Mouse (Mus musculus): ENCODE results near the gene Gm11567. TPM values are rescaled to one million over a fixed set of nuclear protein-coding genes. Genes with fewer than 3 reads are reported as not detected.
"Not testable (repeated sequence)": the region's sequence is repeated elsewhere in the genome, so short reads cannot be mapped to it uniquely, and the experiment has no call there.

Gene Gm11567
- polyA plus RNA-seq (2012; rRNA removed) (not detected in 2 replicates), polyA plus RNA-seq (2014; fragmentation: Nextera tagmentation; extraction: Ambion mirVana) (not detected in 2 replicates)

GRCm38 (mm10) chr11:99878887-99879286 lies at the start of gene Gm11567:
Gene Gm11567, plus strand, starts transcription at chr11:99879187.
- not testable (repeated sequence) for H3K9me3 ChIP-seq (ENCODE audit: control insufficient read depth, low read length)
- 38% methylated on average over 1 of the region's 1 CpGs for WGBS

DNA sequence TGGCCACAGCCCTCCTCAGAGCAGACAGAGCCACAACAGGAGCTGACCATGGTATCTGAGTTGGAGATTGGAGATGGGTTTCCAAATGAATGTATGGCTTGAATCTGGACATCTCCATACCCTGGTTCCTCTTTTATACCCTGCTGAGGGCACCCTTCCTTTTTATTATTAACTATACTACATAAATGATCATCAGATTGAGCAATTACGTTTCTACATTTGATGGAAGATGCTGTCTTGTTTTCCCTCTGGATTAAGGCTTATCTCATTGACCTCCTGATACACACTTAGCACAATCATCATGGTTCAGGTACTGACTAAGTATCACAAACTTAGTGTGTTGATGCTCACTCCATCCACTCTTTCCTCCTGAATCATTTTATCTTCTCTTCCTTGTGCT lies 41.0 kb upstream of the Gm11567 start, which contains the start of gene 2300003K06Rik:
Gene 2300003K06Rik, minus strand, starts transcription at position 101 of the 400 bp plus-strand sequence.
- H3K4me2 ChIP-seq (replicated peaks; ENCODE audit: low read depth, low read length, severe bottlenecking) = no peak within 1 kb of the TSS
- no peak within 1 kb of the TSS for H3K4me3 ChIP-seq (replicated peaks; ENCODE audit: low read length)
- no peak for TF ChIP-seq POLR2A (IDR thresholded peaks at IDR 0.05; ENCODE audit: borderline replicate concordance, extremely low read depth, insufficient read depth, insufficient read length)
- no peaks in the 10 kb centered on the region for H3K27me3 ChIP-seq (ENCODE audit: control insufficient read depth, insufficient read depth, low read length)
- H3K4me1 ChIP-seq (ENCODE audit: control insufficient read depth, insufficient read depth, low read length) = no peaks in the 10 kb centered on the region
- WGBS = 75% methylated on average over 1 of the region's 1 CpGs
- no peak for ATAC-seq (ENCODE audit: low FRiP score, low read depth)
- H3K9ac ChIP-seq (ENCODE audit: low read depth, low read length, severe bottlenecking) = no peak within 1 kb of the TSS
- no peak for DNase-seq (ENCODE audit: low spot score)
- no peaks in the 10 kb centered on the region for H3K9me3 ChIP-seq (ENCODE audit: control insufficient read depth, low read length)
- H3K36me3 ChIP-seq (ENCODE audit: control insufficient read depth, insufficient read depth, low read length) = no peaks in the 10 kb centered on the region
- no peak within 1 kb of the TSS for H3K27ac ChIP-seq (replicated peaks; ENCODE audit: low read depth, low read length)

More at GRCm38 (mm10) chr11:99878887-99879286, at the start of gene Gm11567:
- H3K27ac ChIP-seq (replicated peaks; ENCODE audit: low read depth, low read length); DNase-seq (ENCODE audit: low spot score); H3K4me2 ChIP-seq (replicated peaks; ENCODE audit: low read depth, low read length, severe bottlenecking); ATAC-seq (ENCODE audit: low FRiP score, low read depth); H3K36me3 ChIP-seq (ENCODE audit: control insufficient read depth, insufficient read depth, low read length); H3K4me3 ChIP-seq (replicated peaks; ENCODE audit: low read length); H3K4me1 ChIP-seq (ENCODE audit: control insufficient read depth, insufficient read depth, low read length); H3K27me3 ChIP-seq (ENCODE audit: control insufficient read depth, insufficient read depth, low read length); H3K9ac ChIP-seq (ENCODE audit: low read depth, low read length, severe bottlenecking): not testable (repeated sequence)

GRCm38 (mm10) chr11:99842185-99842584 lies 36.8 kb upstream of the Gm11567 start:
- no peak overlapping the region for H3K9ac ChIP-seq (ENCODE audit: low read depth, low read length, severe bottlenecking)
- H3K9me3 ChIP-seq (ENCODE audit: control insufficient read depth, low read length) = no peaks in the 10 kb centered on the region
- no peaks in the 10 kb centered on the region for H3K4me1 ChIP-seq (ENCODE audit: control insufficient read depth, insufficient read depth, low read length)
- no peak overlapping the region for H3K27ac ChIP-seq (replicated peaks; ENCODE audit: low read depth, low read length)
- TF ChIP-seq POLR2A (IDR thresholded peaks at IDR 0.05; ENCODE audit: borderline replicate concordance, extremely low read depth, insufficient read depth, insufficient read length) = no peak
- ATAC-seq (ENCODE audit: low FRiP score, low read depth) = no peak
- H3K36me3 ChIP-seq (ENCODE audit: control insufficient read depth, insufficient read depth, low read length) = no peaks in the 10 kb centered on the region
- H3K27me3 ChIP-seq (ENCODE audit: control insufficient read depth, insufficient read depth, low read length) = no peaks in the 10 kb centered on the region
- DNase-seq (ENCODE audit: low spot score) = no peak
- WGBS = 39% methylated on average over 1 of the region's 1 CpGs
- no peak overlapping the region for H3K4me3 ChIP-seq (replicated peaks; ENCODE audit: low read length)
- no peak overlapping the region for H3K4me2 ChIP-seq (replicated peaks; ENCODE audit: low read depth, low read length, severe bottlenecking)

DNA sequence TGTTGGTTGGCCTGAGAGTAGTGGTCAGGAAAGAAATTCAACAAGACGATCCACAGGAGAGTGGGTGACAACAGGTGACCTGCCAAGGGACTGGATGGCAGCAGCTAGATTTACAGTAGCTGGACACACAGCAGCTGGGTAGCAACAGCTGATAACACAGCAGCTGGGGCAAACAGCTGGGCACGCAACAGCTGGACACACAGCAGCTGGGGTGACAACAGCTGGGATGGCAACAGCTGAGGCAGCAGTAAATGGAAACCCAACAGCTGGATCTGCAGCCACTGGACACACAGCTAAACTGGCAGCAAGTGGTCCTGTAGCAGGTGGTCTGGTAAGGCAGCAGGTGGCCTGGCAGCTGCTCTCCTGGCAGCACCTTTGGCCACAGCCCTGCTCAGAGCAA lies 32.2 kb upstream of the Gm11567 start:
- H3K4me2 ChIP-seq (replicated peaks; ENCODE audit: low read depth, low read length, severe bottlenecking) = no peak overlapping the region
- no peaks in the 10 kb centered on the region for H3K9me3 ChIP-seq (ENCODE audit: control insufficient read depth, low read length)
- H3K4me1 ChIP-seq (ENCODE audit: control insufficient read depth, insufficient read depth, low read length) = no peaks in the 10 kb centered on the region
- 86% methylated on average over 2 of the region's 2 CpGs for whole genome bisulfite sequencing
- ATAC-seq (ENCODE audit: low FRiP score, low read depth) (no peak), DNase-seq (ENCODE audit: low spot score) (no peak)
- H3K36me3 ChIP-seq (ENCODE audit: control insufficient read depth, insufficient read depth, low read length) = no peaks in the 10 kb centered on the region
- no peaks in the 10 kb centered on the region for H3K27me3 ChIP-seq (ENCODE audit: control insufficient read depth, insufficient read depth, low read length)
- TF ChIP-seq POLR2A (IDR thresholded peaks at IDR 0.05; ENCODE audit: borderline replicate concordance, extremely low read depth, insufficient read depth, insufficient read length) = no peak
- no peak overlapping the region for H3K4me3 ChIP-seq (replicated peaks; ENCODE audit: low read length)
- H3K27ac ChIP-seq (replicated peaks; ENCODE audit: low read depth, low read length) = no peak overlapping the region
- no peak overlapping the region for H3K9ac ChIP-seq (ENCODE audit: low read depth, low read length, severe bottlenecking)

DNA sequence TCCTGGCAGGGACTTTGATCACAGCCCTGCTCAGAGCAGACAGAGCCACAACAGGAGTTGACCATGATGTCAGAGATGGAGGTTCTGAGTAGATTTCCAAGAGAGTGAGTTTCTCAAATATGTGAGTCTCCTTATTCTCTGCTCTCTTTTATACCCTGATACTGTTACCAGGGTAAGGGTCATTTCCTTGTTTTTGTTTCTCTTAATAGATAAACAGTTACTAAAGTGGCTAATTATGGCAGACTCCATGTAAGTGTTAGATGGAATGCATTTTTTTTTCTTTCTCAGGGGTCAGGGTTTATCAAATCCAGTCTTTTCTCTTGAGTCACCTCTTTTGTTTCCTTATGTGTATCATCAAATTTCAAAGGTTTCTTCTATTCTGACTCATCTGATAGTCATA lies 27.5 kb upstream of the Gm11567 start, which contains the start of gene Krtap4-16:
Gene Krtap4-16, minus strand, starts transcription at position 101 of the 400 bp plus-strand sequence.
- no peaks in the 10 kb centered on the region for H3K9me3 ChIP-seq (ENCODE audit: control insufficient read depth, low read length)
- H3K4me1 ChIP-seq (ENCODE audit: control insufficient read depth, insufficient read depth, low read length) = no peaks in the 10 kb centered on the region
- no peaks in the 10 kb centered on the region for H3K36me3 ChIP-seq (ENCODE audit: control insufficient read depth, insufficient read depth, low read length)
- ATAC-seq (ENCODE audit: low FRiP score, low read depth) = no peak
- H3K4me2 ChIP-seq (replicated peaks; ENCODE audit: low read depth, low read length, severe bottlenecking) = no peak within 1 kb of the TSS
- H3K4me3 ChIP-seq (replicated peaks; ENCODE audit: low read length) = no peak within 1 kb of the TSS
- H3K27me3 ChIP-seq (ENCODE audit: control insufficient read depth, insufficient read depth, low read length) = no peaks in the 10 kb centered on the region
- H3K9ac ChIP-seq (ENCODE audit: low read depth, low read length, severe bottlenecking) = no peak within 1 kb of the TSS
- DNase-seq (ENCODE audit: low spot score) = no peak
- no peak within 1 kb of the TSS for H3K27ac ChIP-seq (replicated peaks; ENCODE audit: low read depth, low read length)
- TF ChIP-seq POLR2A (IDR thresholded peaks at IDR 0.05; ENCODE audit: borderline replicate concordance, extremely low read depth, insufficient read depth, insufficient read length) = no peak

GRCm38 (mm10) chr11:99854121-99854520 lies 24.9 kb upstream of the Gm11567 start:
- peak; percentile 5 for DNase-seq (ENCODE audit: low spot score)
- Histone ChIP-seq H3K4me3 (replicated peaks; ENCODE audit: low read length) (no peak overlapping the region), H3K36me3 (ENCODE audit: control insufficient read depth, insufficient read depth, low read length) (no peaks in the 10 kb centered on the region), H3K4me1 (ENCODE audit: control insufficient read depth, insufficient read depth, low read length) (no peaks in the 10 kb centered on the region), H3K9ac (ENCODE audit: low read depth, low read length, severe bottlenecking) (no peak overlapping the region), H3K9me3 (ENCODE audit: control insufficient read depth, low read length) (no peaks in the 10 kb centered on the region), H3K27ac (replicated peaks; ENCODE audit: low read depth, low read length) (no peak overlapping the region), H3K4me2 (replicated peaks; ENCODE audit: low read depth, low read length, severe bottlenecking) (no peak overlapping the region), H3K27me3 (ENCODE audit: control insufficient read depth, insufficient read depth, low read length) (no peaks in the 10 kb centered on the region)
- WGBS = 54% methylated on average over 3 of the region's 3 CpGs
- no peak for ATAC-seq (ENCODE audit: low FRiP score, low read depth)
- no peak for TF ChIP-seq POLR2A (IDR thresholded peaks at IDR 0.05; ENCODE audit: borderline replicate concordance, extremely low read depth, insufficient read depth, insufficient read length)
